Comparison of ENCODE assay signal across 8 mouse cellular contexts in genomic region chr16:91484808-91485700, GRCm38 (mm10). TPM values are rescaled to one million over a fixed set of nuclear protein-coding genes. Genes with fewer than 3 reads are reported as not detected.
DNase-seq lines count a peak whose midpoint lies in the region; ATAC-seq and TF ChIP-seq lines count a peak whose summit lies in the region.

Ifnar1 (plus strand) TSS chr16:91485238.

- ATAC-seq in embryonic facial prominence, embryonic 15.5 days (ENCODE audit: insufficient number of reproducible peaks, low FRiP score, low TSS enrichment, low read depth) = peak; percentile 99
- peak; percentile 99 for ATAC-seq in limb, embryonic 14.5 days (ENCODE audit: low FRiP score, low read depth)
- peak; percentile 97 for ATAC-seq in midbrain, postnatal 0 days (ENCODE audit: low FRiP score)

- H3K36me3 ChIP-seq in embryonic facial prominence, embryonic 15.5 days = peaks cover 11% of the 10 kb centered on the region
- peaks cover 14% of the 10 kb centered on the region for H3K36me3 ChIP-seq in limb, embryonic 14.5 days (ENCODE audit: control insufficient read depth, insufficient read depth, low read length)
- no peaks in the 10 kb centered on the region; the same call in 1 of the 2 replicates for H3K36me3 ChIP-seq in midbrain, postnatal 0 days (ENCODE audit: insufficient read depth, low read length)

- no peaks in the 10 kb centered on the region for H3K9me3 ChIP-seq in embryonic facial prominence, embryonic 15.5 days (replicated peaks)
- no peaks in the 10 kb centered on the region for H3K9me3 ChIP-seq in limb, embryonic 14.5 days (ENCODE audit: control insufficient read depth, low read length)
- no peaks in the 10 kb centered on the region for H3K9me3 ChIP-seq in midbrain, postnatal 0 days (ENCODE audit: low read length)

- H3K9ac ChIP-seq in embryonic facial prominence, embryonic 15.5 days = peak within 1 kb of the TSS; percentile 89
- peak within 1 kb of the TSS; percentile 88 for H3K9ac ChIP-seq in limb, embryonic 14.5 days (ENCODE audit: low read depth, low read length, severe bottlenecking)
- H3K9ac ChIP-seq in midbrain, postnatal 0 days (replicated peaks; ENCODE audit: low read length, poor library complexity, severe bottlenecking) = peak within 1 kb of the TSS; percentile 98

- no peak for TF ChIP-seq CTCF in bone marrow, adult 2 months (IDR thresholded peaks at IDR 0.05; ENCODE audit: control insufficient read depth, insufficient read depth, low read length)
- TF ChIP-seq CTCF in midbrain, postnatal 0 days (IDR thresholded peaks at IDR 0.05) = no peak

- H3K27ac ChIP-seq in bone marrow, adult 2 months (ENCODE audit: control insufficient read depth, insufficient read depth, low read depth, low read length, poor library complexity) = peak within 1 kb of the TSS; percentile 99
- peak within 1 kb of the TSS; percentile 97 for H3K27ac ChIP-seq in embryonic facial prominence, embryonic 15.5 days (replicated peaks)
- peak within 1 kb of the TSS; percentile 89 for H3K27ac ChIP-seq in limb, embryonic 14.5 days (replicated peaks; ENCODE audit: low read depth, low read length)
- peak within 1 kb of the TSS; percentile 94 for H3K27ac ChIP-seq in midbrain, postnatal 0 days (ENCODE audit: low read depth, low read length)

- peak; percentile 95 for TF ChIP-seq POLR2A in bone marrow, adult 2 months (IDR thresholded peaks at IDR 0.05; ENCODE audit: borderline replicate concordance, control insufficient read depth, low read depth, low read length)
- peak; percentile 67; the same call in 1 of the 2 replicates for TF ChIP-seq POLR2A in limb, embryonic 14.5 days (IDR thresholded peaks at IDR 0.05; ENCODE audit: borderline replicate concordance, extremely low read depth, insufficient read depth, insufficient read length)

- H3K4me2 ChIP-seq in embryonic facial prominence, embryonic 15.5 days (replicated peaks) = peak within 1 kb of the TSS; percentile 65
- peak within 1 kb of the TSS; percentile 67 for H3K4me2 ChIP-seq in limb, embryonic 14.5 days (replicated peaks; ENCODE audit: low read depth, low read length, severe bottlenecking)
- peak within 1 kb of the TSS; percentile 72 for H3K4me2 ChIP-seq in midbrain, postnatal 0 days (ENCODE audit: low read depth, low read length, poor library complexity, severe bottlenecking)

- no peaks in the 10 kb centered on the region for H3K27me3 ChIP-seq in embryonic facial prominence, embryonic 15.5 days
- no peaks in the 10 kb centered on the region for H3K27me3 ChIP-seq in limb, embryonic 14.5 days (ENCODE audit: control insufficient read depth, insufficient read depth, low read length)
- H3K27me3 ChIP-seq in midbrain, postnatal 0 days (ENCODE audit: insufficient read depth, low read length) = no peaks in the 10 kb centered on the region

- H3K4me1 ChIP-seq in bone marrow, adult 2 months (ENCODE audit: control insufficient read depth, insufficient read depth, low read length) = peaks cover 5% of the 10 kb centered on the region; the same call in 1 of the 2 replicates
- peaks cover 8% of the 10 kb centered on the region for H3K4me1 ChIP-seq in embryonic facial prominence, embryonic 15.5 days
- H3K4me1 ChIP-seq in limb, embryonic 14.5 days (ENCODE audit: control insufficient read depth, insufficient read depth, low read length) = peaks cover 11% of the 10 kb centered on the region
- peaks cover 8% of the 10 kb centered on the region; the same call in 1 of the 2 replicates for H3K4me1 ChIP-seq in midbrain, postnatal 0 days (ENCODE audit: insufficient read depth, low read length)

- under 1% methylated on average over 65 of the region's 68 CpGs for WGBS in bone marrow, adult 2 months
- under 1% methylated on average over 64 of the region's 68 CpGs for WGBS in embryonic facial prominence, embryonic 15.5 days
- 3% methylated on average over 59 of the region's 68 CpGs for WGBS in limb, embryonic 14.5 days
- whole genome bisulfite sequencing in midbrain, postnatal 0 days = under 1% methylated on average over 54 of the region's 68 CpGs

- H3K4me3 ChIP-seq in bone marrow, adult 2 months (replicated peaks; ENCODE audit: control insufficient read depth, low read depth, low read length) = peak within 1 kb of the TSS; percentile 81
- H3K4me3 ChIP-seq in embryonic facial prominence, embryonic 15.5 days (replicated peaks) = peak within 1 kb of the TSS; percentile 90
- H3K4me3 ChIP-seq in limb, embryonic 14.5 days (replicated peaks; ENCODE audit: low read length) = peak within 1 kb of the TSS; percentile 90
- H3K4me3 ChIP-seq in midbrain, postnatal 0 days (ENCODE audit: low read depth, low read length) = peak within 1 kb of the TSS; percentile 95

- peak; percentile 100 for DNase-seq in 416B (ENCODE audit: low read depth)
- DNase-seq in heart, adult 8-10 months (ENCODE audit: low spot score) = peak; percentile 100
- DNase-seq in kidney, adult 9 months = peak; percentile 100
- DNase-seq in limb, embryonic 14.5 days (ENCODE audit: low spot score) = peak; percentile 100
- peak; percentile 99 for DNase-seq in midbrain, postnatal 0 days (ENCODE audit: low spot score)
- peak; percentile 97 to 98 for DNase-seq in spleen, postnatal 14 days (ENCODE audit: low spot score in 2 of 2)

RNA-seq across cellular contexts. Expression of gene Ifnar1, which starts in this region (rescaled TPM):
- 10.3 and 15.9 TPM in 2 replicates for polyA plus RNA-seq in bone marrow, adult 2 months (2011; ENCODE audit: insufficient read depth, insufficient read length, low replicate concordance, missing spikeins)
- 57.1 and 57.4 TPM in 2 replicates for polyA plus RNA-seq in embryonic facial prominence, embryonic 15.5 days (2015; fragmentation: Nextera tagmentation; extraction: Ambion mirVana)
- 10 to 100 TPM; 18.7 to 28.6 (median 22.0) TPM for total RNA-seq in heart, adult 8-10 months (2022)
- polyA plus RNA-seq in limb, embryonic 14.5 days (2012; rRNA removed) = 45.3 and 45.7 TPM in 2 replicates
- 53.7 and 64.0 TPM in 2 replicates for polyA plus RNA-seq in limb, embryonic 14.5 days (2014; fragmentation: Nextera tagmentation; extraction: Ambion mirVana)
- 61.1 and 78.9 TPM in 2 replicates for total RNA-seq in midbrain, postnatal 0 days (2014; rRNA removed)
- 30.9 and 32.4 TPM in 2 replicates for polyA plus RNA-seq in midbrain, postnatal 0 days (2015; fragmentation: Nextera tagmentation; extraction: Ambion mirVana)

Comparison
In these comparisons a context has a peak if more than half of its experiments do, and no peak if none do; other contexts are left out.
1. Peak in every context shown above with its lines: DNase-seq, ATAC-seq, H3K4me3 ChIP-seq and H3K27ac ChIP-seq.